Mouse (Mus musculus): Measurements from ENCODE around the gene Olfr135. TPM values are rescaled to one million over a fixed set of nuclear protein-coding genes. Genes with fewer than 3 reads are reported as not detected.

Gene Olfr135
- not detected for total RNA-seq (2023)

DNA sequence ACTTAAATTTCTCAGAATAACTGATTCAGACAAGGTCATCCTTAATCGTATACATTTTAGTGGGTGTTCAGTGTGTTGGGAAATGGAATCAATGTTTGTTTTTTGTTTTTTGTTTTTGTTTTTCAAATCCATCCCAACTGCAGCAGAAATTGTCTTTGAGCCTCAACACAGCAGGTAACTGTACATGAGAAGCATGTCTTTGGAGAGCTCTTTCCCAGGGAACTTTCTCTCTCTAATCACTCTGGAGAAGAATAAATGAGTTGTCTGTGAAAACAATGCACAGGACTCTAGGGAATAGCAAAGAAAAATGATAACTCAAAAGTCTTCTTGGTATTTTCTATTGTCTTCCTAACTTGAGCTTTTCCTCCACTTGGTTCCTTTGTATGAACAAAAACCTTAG lies at the start of gene Olfr135:
TSS of gene Olfr135 (plus strand) at position 301 of the 400 bp plus-strand sequence.

DNA sequence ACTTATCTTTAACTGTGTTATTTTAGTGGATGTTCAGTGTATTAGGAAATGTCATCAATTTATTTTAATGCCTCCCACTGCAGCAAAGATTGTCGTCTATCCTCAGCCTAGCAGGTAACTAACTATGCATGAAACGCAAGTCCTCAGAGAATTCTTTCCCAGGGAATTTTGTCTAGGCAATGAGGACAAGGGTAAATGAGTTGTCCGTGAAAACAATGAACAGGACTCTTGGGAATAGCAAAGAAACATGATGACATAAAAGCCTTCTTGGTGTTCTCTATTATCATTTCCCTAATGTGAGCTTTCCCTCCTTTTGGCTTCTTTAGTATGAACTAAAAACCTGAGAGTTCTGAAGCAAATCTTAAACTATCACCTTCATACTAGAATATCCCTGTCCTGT lies 33.0 kb upstream of the Olfr135 start, which contains the start of gene Olfr134:
TSS of gene Olfr134 (plus strand) at position 301 of the 400 bp plus-strand sequence.

Other genes starting within 250 kb of the Olfr135 start
- gene Olfr129, start 144.3 kb upstream of the Olfr135 start, total RNA-seq (2023): not detected
- gene Olfr130, start 140.4 kb upstream of the Olfr135 start, total RNA-seq (2023): not detected
- not detected for gene Olfr131, start 115.6 kb upstream of the Olfr135 start, total RNA-seq (2023)
- not detected for gene Olfr132, start 69.8 kb upstream of the Olfr135 start, total RNA-seq (2023)
- not detected for gene Olfr133, start 59.1 kb upstream of the Olfr135 start, total RNA-seq (2023)
- not detected for gene Olfr134, start 32.9 kb upstream of the Olfr135 start, total RNA-seq (2023)
- not detected for gene Olfr138, start 56.7 kb downstream of the Olfr135 start, total RNA-seq (2023)
- gene Olfr137, start 103.2 kb downstream of the Olfr135 start, total RNA-seq (2023): not detected
- not detected for gene Olfr136, start 125.5 kb downstream of the Olfr135 start, total RNA-seq (2023)
- not detected for gene Esp36, start 215.8 kb downstream of the Olfr135 start, total RNA-seq (2023)

Data from CD8-positive naive resting alpha-beta T cell, adult 57 days (primary cell).